Mouse (Mus musculus): ENCODE measurements around the gene Cdc73.
"Not testable (repeated sequence)": the region's sequence is repeated elsewhere in the genome, so short reads cannot be mapped to it uniquely, and the experiment has no call there.

Cdc73 gene

DNA sequence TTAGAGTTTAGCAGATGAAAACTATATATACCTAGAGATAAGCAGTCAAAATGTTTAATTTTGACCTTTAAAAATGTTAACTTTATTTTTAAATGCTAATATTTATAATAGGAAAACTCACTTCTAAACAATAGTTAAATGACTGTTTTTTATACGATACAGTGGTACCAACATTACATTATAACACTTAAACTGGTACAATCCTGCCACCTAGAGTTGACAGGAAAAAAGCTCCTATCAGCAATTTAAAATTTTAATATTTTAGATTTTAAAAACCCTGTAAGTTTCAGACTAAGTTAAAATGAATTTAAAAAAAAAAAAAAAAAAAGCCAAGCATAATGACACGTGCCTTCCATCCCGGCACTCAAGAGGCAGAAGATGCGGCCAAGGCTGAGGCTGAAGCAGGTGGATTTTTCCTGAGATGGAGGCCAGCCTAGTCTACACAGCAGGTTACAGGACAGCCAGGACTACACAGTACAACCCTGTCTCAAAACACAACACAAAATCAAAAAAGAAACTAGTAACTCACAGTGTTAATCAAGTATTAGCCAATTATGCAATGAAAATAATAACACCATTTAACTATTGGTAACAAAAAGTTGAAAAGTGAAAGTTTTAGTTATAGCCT is 26.8 kb downstream of the Cdc73 start:
- no peak for DNase-seq (ENCODE audit: low spot score)

GRCm38 (mm10) chr1:143664786-143665185 is 37.9 kb downstream of the Cdc73 start:
- not testable (repeated sequence) for DNase-seq (ENCODE audit: low spot score)

- no peak for DNase-seq (ENCODE audit: low spot score)
Measured at GRCm38 (mm10) chr1:143663197-143663596, 39.5 kb downstream of the Cdc73 start.

GRCm38 (mm10) chr1:143653646-143654045 is 49.0 kb downstream of the Cdc73 start:
- DNase-seq (ENCODE audit: low spot score): no peak

DNA sequence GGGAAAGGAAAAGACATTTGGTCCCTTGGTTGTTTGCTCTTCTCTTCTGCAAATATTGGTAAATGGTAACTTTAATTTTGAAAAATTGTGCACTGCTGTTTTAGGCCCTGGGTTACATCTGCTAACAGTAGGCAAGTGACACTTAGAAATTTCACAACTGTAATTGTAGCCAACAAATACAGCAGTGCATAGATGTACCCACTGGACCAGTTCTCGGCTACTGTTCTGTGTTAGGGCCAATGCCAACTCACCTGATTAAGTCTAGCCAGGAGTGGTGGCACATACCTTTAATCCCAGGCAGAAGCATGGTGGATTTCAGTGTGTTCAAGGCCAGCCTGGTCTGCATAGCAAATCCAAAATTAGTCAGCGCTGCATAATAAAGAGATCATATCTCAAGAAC is 52.4 kb downstream of the Cdc73 start:
- no peak for DNase-seq (ENCODE audit: low spot score)

GRCm38 (mm10) chr1:143646219-143646618 is 56.5 kb downstream of the Cdc73 start:
- DNase-seq (ENCODE audit: low spot score): no peak

DNA sequence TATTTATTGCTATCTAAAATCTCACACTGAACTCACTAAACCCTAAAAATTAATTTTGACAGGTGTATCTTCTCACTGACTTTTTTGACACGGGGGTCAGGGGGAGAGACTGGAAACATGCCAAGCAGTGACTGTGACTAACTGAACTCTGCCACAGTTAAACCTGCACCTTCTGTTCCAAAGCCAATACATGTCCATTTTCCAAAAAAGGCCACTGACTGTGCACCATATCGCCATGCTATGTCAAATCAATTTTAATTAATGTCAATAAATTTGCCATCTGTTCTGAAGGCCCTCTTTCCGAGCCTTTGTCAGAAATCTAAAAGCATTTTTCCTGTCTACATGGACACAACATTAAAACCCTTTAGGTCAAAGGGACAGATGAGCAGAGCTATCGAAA is 57.3 kb downstream of the Cdc73 start:
- DNase-seq (ENCODE audit: low spot score): no peak

- no peak for DNase-seq (ENCODE audit: low spot score)
Measured at GRCm38 (mm10) chr1:143644221-143644620, 58.5 kb downstream of the Cdc73 start.

DNA sequence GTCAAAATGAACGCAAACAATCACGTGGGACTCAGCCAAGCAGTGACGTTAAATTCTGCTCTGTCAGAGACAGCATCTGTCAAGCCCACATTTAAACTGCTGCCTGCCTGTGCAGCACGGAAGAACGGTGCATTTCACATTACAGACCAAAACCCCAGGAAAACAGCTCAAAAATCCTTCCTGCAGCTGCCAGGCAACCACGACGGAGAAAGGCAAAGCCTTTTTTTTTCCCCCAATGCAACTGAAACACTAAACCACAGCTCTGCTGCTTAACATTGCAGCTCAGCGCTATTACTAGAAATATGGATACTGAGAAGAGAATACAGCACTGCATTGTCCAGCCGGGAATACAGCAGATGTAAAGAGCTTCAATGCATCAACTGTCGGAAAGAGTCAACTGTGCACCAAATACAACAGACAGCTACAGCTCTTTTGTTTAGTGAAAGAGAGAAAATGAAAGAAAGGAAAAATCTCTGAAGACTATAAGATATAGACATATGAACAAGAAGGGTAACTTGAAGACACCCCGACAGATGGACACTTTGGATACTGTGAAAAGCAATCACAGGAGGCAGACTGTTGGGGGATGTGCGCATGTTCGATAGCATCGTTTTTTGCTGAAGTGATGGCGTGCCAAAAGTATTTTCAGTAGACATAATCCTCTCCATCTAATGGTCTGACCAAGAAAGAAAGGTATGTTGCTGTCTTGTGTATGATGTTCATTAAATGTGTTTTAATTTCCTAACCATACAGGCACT is 61.9 kb downstream of the Cdc73 start, which contains the start of gene B3galt2:
B3galt2 (plus strand) TSS at position 15 of the 758 bp plus-strand sequence.
- peak; percentile 16 for DNase-seq (ENCODE audit: low spot score)

GRCm38 (mm10) chr1:143632854-143633587 is 69.7 kb downstream of the Cdc73 start:
- no peak for DNase-seq (ENCODE audit: low spot score)

- DNase-seq (ENCODE audit: low spot score): no peak
Measured at GRCm38 (mm10) chr1:143632361-143632760, 70.3 kb downstream of the Cdc73 start.

DNA sequence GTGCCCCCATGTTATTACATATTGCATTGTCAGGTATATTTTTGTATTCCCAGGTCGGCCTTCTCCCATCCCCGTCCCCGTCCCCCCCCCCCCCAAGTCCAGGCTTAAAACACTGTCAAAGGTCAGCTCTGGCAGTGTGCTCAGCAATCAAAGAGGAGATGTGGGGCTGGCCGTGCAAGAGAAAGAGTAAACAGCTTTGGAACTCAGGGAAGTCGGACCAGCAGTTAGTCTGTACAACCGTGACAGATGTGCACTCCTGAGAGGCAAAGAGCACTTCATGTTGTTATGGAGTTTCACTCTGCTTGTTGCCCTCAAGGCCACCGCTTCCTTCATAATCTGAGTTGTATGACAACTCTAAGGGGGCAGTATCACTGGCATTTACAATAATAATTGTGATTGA is 71.4 kb downstream of the Cdc73 start:
- no peak for DNase-seq (ENCODE audit: low spot score)

DNA sequence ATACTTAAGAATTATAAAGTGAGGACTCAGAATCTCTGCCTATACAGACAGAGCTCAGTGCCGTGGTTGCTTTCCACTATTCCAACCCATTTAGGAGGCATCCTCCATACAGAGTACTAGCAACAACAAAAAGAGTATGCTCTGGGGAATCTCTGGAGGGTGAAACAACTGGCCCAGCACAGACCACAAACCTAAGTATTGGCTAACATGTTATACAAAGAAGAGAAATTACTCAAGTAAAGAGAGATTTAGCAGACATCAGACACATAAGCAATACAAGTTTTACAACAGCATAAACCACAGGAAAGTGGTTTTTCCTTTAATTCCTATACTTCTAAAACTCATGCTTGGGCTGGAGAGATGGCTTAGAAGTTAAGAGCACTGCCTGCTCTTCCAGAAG is 80.1 kb downstream of the Cdc73 start:
- DNase-seq (ENCODE audit: low spot score): no peak

DNA sequence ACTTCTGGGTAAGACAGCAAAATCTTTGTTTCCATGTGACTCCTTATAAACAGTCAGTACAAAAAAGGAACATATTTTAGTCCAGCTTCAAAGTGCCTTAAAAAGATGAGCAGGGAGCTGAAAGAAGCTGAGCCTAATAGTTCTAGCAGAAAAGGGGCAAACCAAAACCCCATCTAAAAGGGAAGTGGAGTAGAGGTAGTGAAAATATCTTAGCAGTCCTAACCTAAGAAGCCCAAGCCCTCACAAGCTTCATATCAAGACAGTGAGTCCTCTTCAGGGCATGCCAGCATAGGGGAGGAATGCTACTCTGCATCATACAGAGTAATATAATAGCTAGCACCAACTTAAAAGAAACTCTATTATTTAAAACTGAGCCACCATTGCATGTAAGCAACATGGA is 80.8 kb downstream of the Cdc73 start:
- DNase-seq (ENCODE audit: low spot score): no peak

- DNase-seq (ENCODE audit: low spot score): no peak
Measured at GRCm38 (mm10) chr1:143619760-143620159, 82.9 kb downstream of the Cdc73 start.

- DNase-seq (ENCODE audit: low spot score): no peak
Measured at GRCm38 (mm10) chr1:143612901-143613300, 89.8 kb downstream of the Cdc73 start.

DNA sequence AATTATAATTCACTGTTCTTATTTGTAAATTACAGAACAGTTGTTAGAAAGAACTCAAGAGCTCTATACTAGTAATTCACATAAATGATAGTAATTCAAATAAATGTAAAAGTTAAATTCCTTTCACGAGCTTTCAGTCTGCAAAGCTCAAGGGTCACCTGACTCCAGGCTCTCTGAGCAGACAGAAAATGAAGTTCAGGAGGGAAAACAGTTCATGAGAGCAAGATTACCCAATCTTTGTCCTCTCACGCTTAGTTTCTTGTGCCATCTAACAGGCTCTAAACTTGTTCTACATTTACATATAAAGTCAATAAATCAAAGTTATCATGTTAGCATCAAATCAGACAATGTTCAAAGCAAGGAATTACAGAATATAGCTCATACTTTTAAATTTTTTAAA is 93.8 kb downstream of the Cdc73 start:
- no peak for DNase-seq (ENCODE audit: low spot score)

DNA sequence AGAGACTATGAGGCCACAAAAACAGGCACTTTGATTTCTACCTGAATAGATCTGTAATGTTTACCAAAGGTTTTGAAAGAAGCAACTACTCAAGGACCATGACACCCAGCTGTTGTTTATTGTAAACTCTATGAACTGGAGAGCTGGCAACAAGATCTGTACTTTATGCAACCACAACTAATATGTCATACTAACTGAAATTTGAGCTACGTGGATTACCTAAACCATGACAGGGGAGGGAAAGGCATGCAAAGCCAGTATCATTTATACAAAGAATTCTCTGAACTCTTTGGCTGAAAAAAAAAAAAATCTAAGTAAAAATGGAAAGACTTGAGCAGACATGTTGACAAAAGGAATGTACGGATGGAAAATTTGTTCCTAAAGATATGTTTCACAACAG is 105.8 kb downstream of the Cdc73 start:
- no peak for DNase-seq (ENCODE audit: low spot score)

GRCm38 (mm10) chr1:143576824-143577543 is 125.7 kb downstream of the Cdc73 start:
- no peak for DNase-seq (ENCODE audit: low spot score)

DNA sequence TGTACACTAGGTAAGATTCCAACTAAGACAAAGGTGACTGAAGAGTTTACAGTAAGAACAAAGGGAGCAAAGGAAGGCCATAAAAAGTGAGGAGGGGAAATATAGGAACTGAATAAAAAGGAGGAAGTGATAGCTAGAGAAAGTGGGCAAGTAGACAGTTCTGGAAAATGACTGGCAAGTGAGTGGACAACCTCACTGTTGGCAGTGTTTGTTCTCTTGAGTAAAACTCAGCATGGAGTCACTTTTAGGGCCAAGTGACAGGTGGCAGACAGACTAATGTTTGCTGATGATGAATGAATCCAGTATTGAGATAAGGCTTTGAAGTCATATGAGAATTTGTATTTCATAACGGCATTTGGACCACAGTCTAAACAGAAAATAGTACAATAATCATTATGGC is 144.5 kb downstream of the Cdc73 start:
- no peak for DNase-seq (ENCODE audit: low spot score)

GRCm38 (mm10) chr1:143555533-143555932 is 147.2 kb downstream of the Cdc73 start:
- no peak for DNase-seq (ENCODE audit: low spot score)

DNA sequence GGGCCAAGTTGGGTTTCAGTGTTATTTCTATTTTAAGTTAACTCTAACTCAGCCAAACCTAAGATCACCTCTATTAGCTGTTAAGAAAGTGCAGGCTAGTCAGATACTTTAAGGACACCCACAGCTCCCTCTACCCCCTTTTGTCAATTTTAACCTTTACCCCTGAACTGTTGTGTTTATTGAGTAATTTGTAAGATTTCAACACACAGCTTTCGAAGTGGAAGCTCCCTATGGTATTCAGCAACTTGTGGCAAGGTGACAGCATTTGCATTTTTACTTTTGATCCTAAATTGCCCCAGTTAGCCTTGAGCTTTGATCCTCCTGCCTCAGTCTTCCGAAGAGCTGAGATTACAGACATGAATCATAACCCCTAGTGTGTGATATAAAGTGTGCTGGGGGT is 148.1 kb downstream of the Cdc73 start:
- DNase-seq (ENCODE audit: low spot score): no peak
